Mouse (Mus musculus) inflammation-experienced regulatory T-cells, adult 6 months (primary cell): ENCODE measurements around the gene Nms. TPM values are rescaled to one million over a fixed set of nuclear protein-coding genes. Genes with fewer than 3 reads are reported as not detected.

ENCODE experiments used
- ATAC-seq: one replicate; pipeline ENCODE4 v1.8.0; 2017
- polyA plus RNA-seq, 3 experiments: library from polyadenylated mRNA; unstranded; fragments of 100-300 nt; shearing (Covaris generic); gene quantifications; one replicate each; pipeline ENCODE4 v1.2.1; 2017

The Nms gene
- not detected for polyA plus RNA-seq

GRCm38 (mm10) chr1:38938849-38939248 lies at the start of gene Nms:
TSS of gene Nms (plus strand) at chr1:38939149.
- ATAC-seq, result no peak

- ATAC-seq, result no peak
These were observed 47.5 kb upstream of the Nms start for GRCm38 (mm10) chr1:38891444-38891843.

GRCm38 (mm10) chr1:38893081-38893480 lies 45.9 kb upstream of the Nms start:
- ATAC-seq, result no peak

GRCm38 (mm10) chr1:38897431-38898248 lies 41.3 kb upstream of the Nms start, which contains the start of gene Chst10:
TSS of gene Chst10 (minus strand) at chr1:38898161.
- ATAC-seq, result peak; percentile 93

- ATAC-seq, result peak; percentile 22
These were observed 36.4 kb upstream of the Nms start for GRCm38 (mm10) chr1:38902571-38902970.

GRCm38 (mm10) chr1:38903985-38904384 lies 35.0 kb upstream of the Nms start:
- no peak for ATAC-seq

GRCm38 (mm10) chr1:38928996-38929395 lies 10.0 kb upstream of the Nms start:
- ATAC-seq, result no peak

- ATAC-seq, result no peak
These were observed 9.5 kb upstream of the Nms start for GRCm38 (mm10) chr1:38929468-38929867.

GRCm38 (mm10) chr1:38930767-38931166 lies 8.2 kb upstream of the Nms start:
- no peak for ATAC-seq

- ATAC-seq, result no peak
These were observed 4.3 kb upstream of the Nms start for GRCm38 (mm10) chr1:38934668-38935067.

GRCm38 (mm10) chr1:38936780-38937179 lies 2.2 kb upstream of the Nms start:
- ATAC-seq, result no peak

GRCm38 (mm10) chr1:38939608-38940007 lies 659 bp downstream of the Nms start:
- ATAC-seq, result no peak

GRCm38 (mm10) chr1:38956457-38956856 lies 17.5 kb downstream of the Nms start:
- ATAC-seq, result no peak

- ATAC-seq, result no peak
These were observed 30.2 kb downstream of the Nms start for GRCm38 (mm10) chr1:38969116-38969515.

GRCm38 (mm10) chr1:38971712-38972111 lies 32.8 kb downstream of the Nms start:
- ATAC-seq, result no peak

- no peak for ATAC-seq
These were observed 34.1 kb downstream of the Nms start for GRCm38 (mm10) chr1:38972986-38973592.

- ATAC-seq, result no peak
These were observed 41.0 kb downstream of the Nms start for GRCm38 (mm10) chr1:38979953-38980352.

- ATAC-seq, result no peak
These were observed 44.9 kb downstream of the Nms start for GRCm38 (mm10) chr1:38983870-38984269.

GRCm38 (mm10) chr1:38985308-38985707 lies 46.4 kb downstream of the Nms start, which contains the start of gene Pdcl3:
TSS of gene Pdcl3 (plus strand) at chr1:38985608.
- ATAC-seq, result no peak

- ATAC-seq, result peak; percentile 98
These were observed 48.3 kb downstream of the Nms start for GRCm38 (mm10) chr1:38987080-38987864.

GRCm38 (mm10) chr1:38987865-38988211 lies 48.9 kb downstream of the Nms start:
- peak; percentile 44 for ATAC-seq

GRCm38 (mm10) chr1:38988357-38988756 lies 49.4 kb downstream of the Nms start:
- ATAC-seq, result no peak

- ATAC-seq, result no peak
These were observed 53.4 kb downstream of the Nms start for GRCm38 (mm10) chr1:38992365-38992764.
